17 mouse cellular contexts compared by ENCODE assay signal in genomic region chr19:42868958-42869662, GRCm38 (mm10).
DNase-seq lines count a peak whose midpoint lies in the region; ATAC-seq and TF ChIP-seq lines count a peak whose summit lies in the region.
"Had no signal": no experiment of that assay in that cellular context is flagged by ENCODE, and none has a peak within 500 bp of the region (broad histone marks: within the 10 kb centered on the region; RNA-seq: fewer than 3 reads in every experiment).

No protein-coding gene starts in this region.

- H3K36me3 ChIP-seq in stomach, embryonic 14.5 days (ENCODE audit: control insufficient read depth, insufficient read depth, low read length): no peaks in the 10 kb centered on the region
- H3K36me3 ChIP-seq in stomach, postnatal 0 days (ENCODE audit: control insufficient read depth, insufficient read depth, low read length): no peaks in the 10 kb centered on the region
- H3K36me3 ChIP-seq in heart, embryonic 11.5 days (ENCODE audit: control insufficient read depth, insufficient read depth, low read length): no peaks in the 10 kb centered on the region
- H3K36me3 ChIP-seq: embryonic facial prominence, embryonic 15.5 days; hindbrain, embryonic 12.5 days; liver, embryonic 15.5 days had no signal

- no peak overlapping the region for H3K4me2 ChIP-seq in stomach, embryonic 14.5 days (replicated peaks; ENCODE audit: low read depth, low read length)
- H3K4me2 ChIP-seq in stomach, postnatal 0 days (replicated peaks; ENCODE audit: low read depth): no peak overlapping the region
- H3K4me2 ChIP-seq in heart, embryonic 11.5 days: no peak overlapping the region
- H3K4me2 ChIP-seq: embryonic facial prominence, embryonic 15.5 days; hindbrain, embryonic 12.5 days; liver, embryonic 15.5 days had no signal

- no peak overlapping the region for H3K9ac ChIP-seq in stomach, embryonic 14.5 days (replicated peaks; ENCODE audit: low read depth, low read length)
- no peak overlapping the region for H3K9ac ChIP-seq in stomach, postnatal 0 days (ENCODE audit: low read length)
- no peak overlapping the region for H3K9ac ChIP-seq in heart, embryonic 11.5 days (ENCODE audit: low read depth, low read length)
- H3K9ac ChIP-seq: embryonic facial prominence, embryonic 15.5 days; hindbrain, embryonic 12.5 days; liver, embryonic 15.5 days had no signal

- intact Hi-C loops in heart, postnatal 14 days (cut with DNase I): no loop called here
- intact Hi-C loops in left cerebral cortex, postnatal 4 days (cut with DNase I): no loop called here

- TF ChIP-seq EP300 in stomach, postnatal 0 days (optimal IDR thresholded peaks at IDR 0.05): no peak

- H3K9me3 ChIP-seq in stomach, embryonic 14.5 days (ENCODE audit: control insufficient read depth, low read depth, low read length): no peaks in the 10 kb centered on the region
- H3K9me3 ChIP-seq in stomach, postnatal 0 days (ENCODE audit: control insufficient read depth, low read length): no peaks in the 10 kb centered on the region
- no peaks in the 10 kb centered on the region for H3K9me3 ChIP-seq in heart, embryonic 11.5 days (replicated peaks; ENCODE audit: control insufficient read depth, low read length)
- H3K9me3 ChIP-seq: embryonic facial prominence, embryonic 15.5 days; hindbrain, embryonic 12.5 days; liver, embryonic 15.5 days had no signal

- no peak for TF ChIP-seq CTCF in stomach, postnatal 0 days (IDR thresholded peaks at IDR 0.05; ENCODE audit: low read depth)

- DNase-seq in stomach, postnatal 0 days (ENCODE audit: low spot score): no peak
- peak; percentile 37 to 66 for DNase-seq in heart, postnatal 14 days
- DNase-seq in yolk sac, embryonic 10.5 days (ENCODE audit: low spot score): peak; percentile 53
- no peak for DNase-seq in left cerebral cortex, adult 18-20 months (ENCODE audit: low spot score in 2 of 2)
- DNase-seq in left cerebral cortex, postnatal 4 days: no peak
- DNase-seq: cerebellum, adult 18-20 months; gastrocnemius, postnatal 36 days; kidney, postnatal 10 days; layer of hippocampus, adult 9-11 months; thymus, adult 18-20 months had no signal

- H3K4me1 ChIP-seq in stomach, embryonic 14.5 days (ENCODE audit: control insufficient read depth, insufficient read depth, low read length): peaks cover 9% of the 10 kb centered on the region; the same call in 1 of the 2 replicates
- H3K4me1 ChIP-seq in stomach, postnatal 0 days (replicated peaks; ENCODE audit: control insufficient read depth, insufficient read depth): no peaks in the 10 kb centered on the region
- peaks cover 16% of the 10 kb centered on the region for H3K4me1 ChIP-seq in heart, embryonic 11.5 days (ENCODE audit: control insufficient read depth, insufficient read depth, low read length)
- H3K4me1 ChIP-seq: hindbrain, embryonic 12.5 days; liver, embryonic 15.5 days had no signal

- peak overlapping the region; percentile 39; the same call in 1 of the 2 replicates for H3K27ac ChIP-seq in stomach, embryonic 14.5 days (ENCODE audit: low read length)
- no peak overlapping the region for H3K27ac ChIP-seq in stomach, postnatal 0 days (replicated peaks)
- no peak overlapping the region for H3K27ac ChIP-seq in heart, embryonic 11.5 days (ENCODE audit: low read depth, low read length)
- H3K27ac ChIP-seq: embryonic facial prominence, embryonic 15.5 days; hindbrain, embryonic 12.5 days; liver, embryonic 15.5 days had no signal

- no peak for ATAC-seq in stomach, embryonic 14.5 days (ENCODE audit: insufficient number of reproducible peaks, insufficient read depth, low FRiP score, low read depth)
- ATAC-seq in stomach, postnatal 0 days (ENCODE audit: low FRiP score, low TSS enrichment): no peak
- ATAC-seq in heart, embryonic 11.5 days (replicated peaks; ENCODE audit: insufficient number of reproducible peaks, low FRiP score, low TSS enrichment): peak; percentile 74
- ATAC-seq: intestine, embryonic 16.5 days; midbrain, embryonic 16.5 days had no signal

- H3K4me3 ChIP-seq in stomach, embryonic 14.5 days (ENCODE audit: low read depth, low read length): no peak overlapping the region
- H3K4me3 ChIP-seq in stomach, postnatal 0 days (ENCODE audit: low read depth, low read length): no peak overlapping the region
- H3K4me3 ChIP-seq in heart, embryonic 11.5 days (ENCODE audit: low read depth, low read length): no peak overlapping the region
- H3K4me3 ChIP-seq: embryonic facial prominence, embryonic 15.5 days; hindbrain, embryonic 12.5 days; liver, embryonic 15.5 days had no signal

- WGBS in stomach, embryonic 14.5 days: 29% methylated on average over 3 of the region's 3 CpGs
- 40% methylated on average over 3 of the region's 3 CpGs for WGBS in stomach, postnatal 0 days
- WGBS in heart, embryonic 11.5 days (ENCODE audit: insufficient replicate concordance): 21% methylated on average over 3 of the region's 3 CpGs

- H3K27me3 ChIP-seq in stomach, embryonic 14.5 days (ENCODE audit: control insufficient read depth, insufficient read depth, low read length): no peaks in the 10 kb centered on the region
- no peaks in the 10 kb centered on the region for H3K27me3 ChIP-seq in stomach, postnatal 0 days (ENCODE audit: control insufficient read depth, insufficient read depth, low read length)
- H3K27me3 ChIP-seq in heart, embryonic 11.5 days (ENCODE audit: control insufficient read depth, insufficient read depth, low read length): no peaks in the 10 kb centered on the region
- H3K27me3 ChIP-seq: embryonic facial prominence, embryonic 15.5 days; hindbrain, embryonic 12.5 days; liver, embryonic 15.5 days had no signal

Comparison
In these comparisons a context has a peak if more than half of its experiments do, and no peak if none do; other contexts are left out.
1. DNase-seq: peak in heart, postnatal 14 days (2 of 2) and yolk sac, embryonic 10.5 days (single experiment); none in stomach, postnatal 0 days (single experiment), left cerebral cortex, adult 18-20 months (0 of 2) and left cerebral cortex, postnatal 4 days (single experiment).